Mouse (Mus musculus) gastrocnemius, postnatal 25 days (tissue): Measurements from ENCODE around the gene Eef1a2. TPM values are rescaled to one million over a fixed set of nuclear protein-coding genes. Genes with fewer than 3 reads are reported as not detected.

ENCODE experiments used
- DNase-seq: peaks from one replicate; pipeline ENCODE4 v3.0.0; 2022
- total RNA-seq, 2 experiments: library from RNA; stranded (reverse); gene quantifications; 1 replicate in 1 of 2; 2 replicates in 1 of 2; pipeline ENCODE4 v1.2.3; 2021

Eef1a2 gene
- total RNA-seq, 2 experiments from 2014 or later: 1,917 to 2,157 TPM

DNA sequence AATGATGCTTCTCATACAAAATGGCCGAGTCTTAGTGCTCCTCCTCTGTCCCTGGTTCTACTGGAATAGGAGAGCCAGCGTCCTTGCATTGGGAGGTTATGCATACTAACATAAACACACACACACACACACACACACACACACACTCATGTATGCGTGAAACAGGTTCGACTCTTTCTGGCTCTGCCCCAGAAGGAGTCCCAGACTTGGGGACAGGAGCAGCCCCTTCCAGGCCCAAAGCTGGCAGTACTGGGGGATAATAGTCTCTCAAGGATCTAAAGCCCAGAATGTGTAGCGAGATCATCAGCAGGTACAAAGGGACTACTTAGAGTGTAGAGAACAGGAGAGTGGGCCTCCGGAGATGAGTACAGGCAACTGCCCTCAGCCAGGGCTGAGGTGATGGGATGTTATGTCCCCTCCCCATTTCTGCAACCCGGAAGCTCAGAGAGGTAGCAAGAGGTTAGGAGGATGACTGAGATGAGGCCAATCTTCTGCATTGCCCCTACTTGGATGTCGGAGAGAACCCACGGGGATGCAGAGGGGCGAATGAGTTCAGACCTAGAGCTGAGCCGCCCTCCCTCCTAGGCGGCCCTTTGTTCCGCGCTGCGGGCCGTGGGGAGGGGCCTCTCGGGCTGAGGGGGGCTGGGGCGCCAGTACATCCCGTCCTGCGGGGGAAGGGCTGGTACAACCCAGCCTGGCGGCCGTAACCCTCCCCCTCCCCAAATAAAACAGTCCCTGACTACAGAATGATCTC is 22.8 kb downstream of the Eef1a2 start:
- no peak for DNase-seq

DNA sequence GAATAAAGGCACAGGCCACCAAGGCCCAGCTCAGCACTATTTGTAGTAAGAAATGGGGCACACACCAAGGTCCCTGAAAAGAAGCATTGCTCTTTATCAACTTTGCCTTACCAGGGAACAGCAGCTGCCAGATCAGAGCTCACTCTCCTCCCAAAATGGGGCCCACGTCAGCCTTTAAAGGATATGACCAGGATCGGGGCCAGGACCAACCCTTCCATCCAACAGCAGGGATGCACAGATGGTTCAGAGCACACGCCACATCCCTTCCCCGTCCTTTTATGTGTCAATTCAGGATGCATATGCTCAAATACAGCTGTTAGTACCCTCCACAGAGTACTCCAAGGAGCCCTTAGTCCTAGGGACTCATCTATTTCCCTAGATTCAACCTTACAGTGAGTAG is 26.6 kb downstream of the Eef1a2 start:
- no peak for DNase-seq

DNA sequence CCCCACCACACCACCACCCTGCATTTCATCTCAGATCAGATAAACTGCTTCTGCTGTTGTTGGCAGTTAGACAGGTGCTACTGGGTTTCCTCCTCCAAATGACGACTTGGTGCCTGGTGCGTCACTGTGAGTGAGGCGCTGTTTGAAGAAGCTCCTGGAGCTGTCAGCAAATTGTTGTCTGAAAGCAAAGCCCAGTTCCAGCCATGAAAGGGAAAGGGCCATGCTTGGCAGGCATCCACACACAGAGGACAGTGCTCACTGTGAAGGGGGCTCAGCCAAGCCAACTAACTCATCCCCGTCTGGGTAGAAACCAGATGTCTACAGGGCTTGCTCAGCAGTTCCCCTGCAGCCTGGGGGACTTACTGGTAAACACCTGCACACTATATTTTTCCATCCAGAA is 27.9 kb downstream of the Eef1a2 start:
- DNase-seq: no peak

DNA sequence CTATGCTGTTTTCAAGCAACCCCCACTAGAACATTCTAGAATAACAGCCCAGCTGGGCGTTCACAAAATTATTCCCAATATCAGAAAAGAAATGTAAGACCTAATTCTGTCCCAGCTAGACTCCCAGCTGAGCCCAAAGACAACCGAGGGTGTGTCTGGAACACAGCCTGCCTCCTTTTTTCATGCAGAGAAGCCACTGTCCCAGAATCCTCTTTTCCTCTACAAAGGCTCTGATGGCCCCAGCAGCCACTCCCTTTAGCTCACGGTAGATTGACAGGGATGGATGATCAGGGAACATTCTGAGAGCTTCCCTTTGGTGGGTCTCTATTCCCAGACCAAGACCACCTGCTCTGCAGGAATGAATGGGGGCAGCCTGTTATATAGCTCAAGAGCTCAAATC is 29.0 kb downstream of the Eef1a2 start:
- no peak for DNase-seq

DNA sequence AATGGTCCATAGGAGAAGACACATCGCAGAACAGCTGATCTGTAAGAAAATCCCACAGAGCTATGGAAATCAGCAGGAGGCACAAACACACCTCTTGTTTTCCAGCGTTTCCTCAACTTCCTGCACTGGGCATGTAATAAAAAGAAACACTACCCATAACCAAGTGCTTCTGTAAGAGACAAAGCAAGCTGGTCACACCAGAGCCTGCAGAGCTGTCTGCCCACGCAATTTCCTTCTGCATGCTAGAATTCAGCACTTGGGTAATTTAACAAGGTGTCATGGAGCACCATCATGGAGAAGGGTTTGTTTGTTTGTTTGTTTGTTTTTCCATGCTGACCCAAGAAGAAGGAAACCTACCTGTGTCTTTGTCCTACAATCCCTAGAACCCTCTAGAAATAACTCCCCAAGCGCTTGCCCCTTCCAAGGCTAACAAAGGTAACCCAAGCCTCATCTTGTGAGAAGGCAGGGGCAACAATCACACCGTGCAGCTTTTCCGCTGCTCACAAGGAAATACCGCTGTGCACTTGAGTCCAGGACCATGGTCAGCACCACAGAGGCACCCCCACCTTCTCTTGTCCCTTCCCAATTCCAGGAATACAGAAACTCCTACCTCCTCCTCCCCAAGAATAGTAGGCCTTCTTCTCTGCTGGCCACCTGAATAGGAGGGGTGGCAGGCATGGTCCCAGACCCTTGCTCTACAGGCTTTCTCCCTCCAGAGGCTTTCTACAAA is 30.9 kb downstream of the Eef1a2 start:
- DNase-seq: no peak

DNA sequence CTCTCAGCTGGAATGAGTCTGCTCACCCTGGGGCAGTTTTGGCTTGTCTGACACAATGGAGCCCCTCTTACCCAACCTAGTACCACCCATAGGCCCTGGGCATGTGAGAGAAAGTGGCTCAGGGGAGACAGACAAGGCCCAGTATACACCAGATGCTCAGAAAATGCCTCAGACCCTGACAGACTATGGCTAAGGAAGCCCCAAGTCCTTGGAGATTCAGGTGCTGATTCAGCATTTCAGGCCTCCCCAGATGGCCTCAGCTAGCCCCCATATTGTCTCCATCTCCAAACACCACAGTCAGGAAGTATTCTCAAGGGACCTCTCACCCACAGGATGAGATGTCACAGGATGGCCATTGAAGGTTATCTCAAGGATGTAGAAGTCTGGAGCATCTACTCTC is 34.2 kb downstream of the Eef1a2 start:
- DNase-seq: no peak

DNA sequence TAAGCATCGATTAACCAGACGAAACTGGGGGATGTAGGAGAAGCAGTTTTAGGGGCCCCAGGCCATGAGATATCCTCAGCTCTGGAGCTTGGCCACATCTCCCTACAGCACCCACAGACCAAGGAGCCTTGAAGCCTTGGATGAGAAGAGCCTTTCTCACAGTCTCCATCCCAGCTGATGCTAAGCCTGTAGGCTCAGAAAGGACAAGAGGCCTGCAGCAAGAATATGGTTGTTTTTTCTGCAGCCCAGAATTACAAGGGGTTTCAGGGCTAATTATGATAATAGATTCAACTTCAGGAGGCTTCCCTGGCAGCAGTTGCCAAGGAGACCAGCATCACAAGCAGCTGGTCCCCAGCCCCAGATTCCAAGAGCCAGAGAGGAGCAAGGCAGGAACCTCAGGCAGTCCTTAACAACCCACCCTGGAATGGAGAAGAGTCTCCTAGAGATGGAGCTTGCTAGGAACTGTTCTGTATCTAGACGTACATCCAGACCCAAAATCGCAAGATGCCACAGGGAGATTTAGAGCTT is 35.8 kb downstream of the Eef1a2 start:
- DNase-seq: no peak

DNA sequence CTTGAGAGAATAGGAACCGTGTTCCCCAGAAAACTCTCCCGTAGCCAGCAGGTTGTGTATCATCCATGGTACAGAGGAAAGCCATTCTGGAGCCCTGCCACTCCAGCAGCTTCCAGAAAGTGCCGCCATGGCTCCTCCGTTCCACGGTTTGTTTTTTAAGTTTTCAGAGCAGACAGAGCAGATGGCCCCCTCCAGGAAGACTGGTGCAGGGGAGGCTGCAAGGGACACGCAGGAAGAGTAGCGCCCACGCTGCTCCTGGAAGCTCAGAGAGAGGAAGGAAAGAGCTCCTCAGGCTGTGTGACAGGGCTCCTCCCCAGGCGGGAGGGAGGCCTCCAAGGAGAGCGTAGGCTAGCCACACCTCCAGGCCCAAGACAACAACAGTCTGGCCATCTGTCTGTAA is 36.9 kb downstream of the Eef1a2 start:
- no peak for DNase-seq

DNA sequence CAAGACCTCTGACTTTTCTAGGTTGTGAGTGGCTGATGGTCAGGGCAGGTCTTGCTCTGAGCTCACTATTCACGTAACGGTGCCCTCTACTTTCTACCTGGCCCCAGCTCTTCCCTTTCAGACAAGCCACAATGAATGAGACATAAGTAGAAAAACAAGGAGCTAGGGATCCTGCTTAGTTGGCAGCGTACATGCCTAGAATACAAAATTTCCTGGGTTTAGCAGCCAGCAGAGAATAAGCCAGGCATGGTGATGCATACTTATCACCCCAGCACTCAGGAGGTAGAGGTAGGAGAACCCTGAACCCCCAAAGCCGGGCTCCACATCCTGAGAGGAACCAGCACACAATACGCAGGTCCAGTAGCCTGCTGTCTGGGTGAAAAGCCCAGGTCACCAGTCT is 40.4 kb downstream of the Eef1a2 start:
- DNase-seq: no peak

DNA sequence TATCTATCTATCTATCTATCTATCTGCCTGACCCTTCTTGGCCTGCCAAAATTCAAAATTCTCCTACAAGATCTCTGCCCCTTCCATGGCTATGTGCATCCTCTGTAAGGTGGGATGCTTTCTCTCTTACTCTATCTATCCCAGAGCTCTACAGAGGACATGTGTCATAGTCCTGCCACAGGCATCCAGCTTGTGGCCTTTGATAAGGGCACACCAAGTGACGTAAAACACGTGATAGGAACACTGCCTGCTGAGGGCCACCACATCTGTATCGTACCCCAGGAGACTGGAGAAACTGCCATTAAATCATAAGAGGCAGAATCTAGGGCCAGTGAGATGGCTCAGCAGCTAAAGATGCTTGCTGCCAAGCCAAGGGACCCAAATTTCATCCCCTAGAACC is 41.4 kb downstream of the Eef1a2 start:
- DNase-seq: no peak

DNA sequence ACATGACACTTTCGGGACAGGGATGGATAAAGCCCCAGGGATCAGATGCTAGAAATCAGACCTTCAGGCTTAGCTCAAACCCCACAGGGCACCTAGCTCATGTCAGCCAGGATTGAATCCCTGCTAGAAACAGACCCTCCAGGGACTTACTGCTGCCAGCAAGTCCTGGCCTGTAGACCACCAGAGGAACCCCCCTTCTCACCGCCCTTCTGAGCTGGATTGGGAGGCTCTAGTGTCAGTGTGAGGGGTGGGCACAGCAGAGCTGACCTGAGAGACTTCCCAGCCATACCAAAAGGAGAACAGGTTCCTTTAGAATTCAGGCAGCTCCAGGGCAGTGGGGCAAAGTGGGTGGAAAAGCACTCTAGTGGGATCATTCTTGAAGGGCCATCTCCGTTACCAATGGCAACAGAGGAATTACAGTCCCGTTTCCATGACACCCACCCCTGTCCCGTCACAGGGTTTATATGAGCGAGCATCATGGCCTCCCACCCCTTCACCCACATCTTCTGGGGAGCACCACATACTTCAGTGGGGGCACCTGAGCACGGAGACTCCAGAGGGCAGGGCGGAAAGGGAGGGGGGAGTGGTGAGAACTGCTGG is 43.0 kb downstream of the Eef1a2 start:
- DNase-seq: no peak

DNA sequence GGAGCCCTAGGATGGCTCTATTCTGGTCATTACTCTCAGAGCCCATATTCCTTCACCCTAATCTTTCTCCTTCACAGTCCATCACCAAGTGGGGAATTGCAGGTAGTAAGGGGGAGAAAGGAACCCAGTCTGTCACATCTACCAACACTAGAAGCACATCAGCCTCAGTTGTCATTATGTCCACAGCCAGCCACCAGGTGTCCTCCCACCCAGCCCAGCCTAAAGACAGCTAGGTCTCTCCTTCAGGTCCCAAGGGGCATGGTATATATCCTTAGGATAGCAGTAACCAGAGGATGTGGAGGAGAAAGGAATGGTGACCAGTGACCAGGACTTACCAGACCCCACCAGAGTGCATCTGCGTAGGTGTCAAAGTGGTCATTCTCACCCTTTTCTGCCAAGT is 45.1 kb downstream of the Eef1a2 start:
- DNase-seq: no peak

DNA sequence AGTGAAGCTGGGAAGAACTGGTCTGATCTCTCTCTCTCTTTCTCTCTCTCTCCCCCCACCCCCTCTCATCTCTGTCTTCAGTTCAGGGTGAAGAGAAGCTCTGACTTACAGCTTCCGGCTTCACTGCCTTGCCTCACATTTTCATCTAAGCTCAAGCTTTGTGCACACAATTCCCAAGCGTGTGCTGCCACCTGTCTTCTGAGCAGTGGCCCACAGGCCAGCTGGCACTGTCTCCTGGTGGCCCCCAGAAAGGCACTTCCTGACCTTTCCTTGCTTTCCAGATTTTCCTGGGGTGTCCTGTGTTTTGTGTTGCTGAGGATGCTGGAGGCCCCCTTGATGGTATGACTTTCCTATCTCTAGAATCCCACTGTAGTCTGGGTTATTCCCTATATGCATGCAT is 52.7 kb downstream of the Eef1a2 start:
- DNase-seq: no peak

DNA sequence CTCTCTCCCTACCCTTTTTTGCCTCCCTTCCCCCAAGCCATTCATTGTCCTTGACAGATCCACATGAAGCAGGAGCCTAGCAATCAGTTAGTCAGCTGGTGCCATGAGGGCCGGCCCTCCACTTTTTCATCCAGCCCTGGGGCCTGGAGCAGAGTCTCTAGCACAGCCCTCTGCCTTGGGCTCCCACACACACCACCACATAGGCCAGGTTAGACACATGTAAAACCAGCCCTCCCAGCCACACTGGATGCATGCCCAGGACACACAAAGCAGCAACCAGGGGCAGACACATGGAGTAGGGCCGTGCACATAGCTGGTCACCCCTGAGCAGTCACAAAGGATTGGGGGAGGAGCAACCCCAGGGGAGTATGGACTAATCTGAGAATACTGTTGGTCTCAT is 54.7 kb downstream of the Eef1a2 start:
- DNase-seq: no peak

DNA sequence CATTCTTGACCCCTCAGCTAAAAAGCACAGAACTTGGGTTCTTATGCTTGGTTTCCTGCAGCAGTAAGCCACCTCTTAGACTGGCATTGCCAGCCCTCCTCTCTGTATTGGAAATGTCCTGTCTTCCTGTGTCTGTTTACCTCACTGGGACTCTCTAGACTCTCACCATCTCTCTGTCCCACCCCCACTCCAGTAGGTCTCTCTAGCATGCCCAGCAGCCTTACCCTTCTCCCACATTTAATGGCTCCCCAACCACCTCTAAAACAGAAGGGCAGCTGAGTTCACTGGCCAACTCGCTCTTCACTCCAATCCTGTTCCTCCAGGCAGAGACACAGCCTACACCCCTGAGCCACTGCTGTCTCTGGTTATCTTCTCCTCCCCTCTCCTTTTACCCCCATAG is 55.2 kb downstream of the Eef1a2 start:
- DNase-seq: no peak

DNA sequence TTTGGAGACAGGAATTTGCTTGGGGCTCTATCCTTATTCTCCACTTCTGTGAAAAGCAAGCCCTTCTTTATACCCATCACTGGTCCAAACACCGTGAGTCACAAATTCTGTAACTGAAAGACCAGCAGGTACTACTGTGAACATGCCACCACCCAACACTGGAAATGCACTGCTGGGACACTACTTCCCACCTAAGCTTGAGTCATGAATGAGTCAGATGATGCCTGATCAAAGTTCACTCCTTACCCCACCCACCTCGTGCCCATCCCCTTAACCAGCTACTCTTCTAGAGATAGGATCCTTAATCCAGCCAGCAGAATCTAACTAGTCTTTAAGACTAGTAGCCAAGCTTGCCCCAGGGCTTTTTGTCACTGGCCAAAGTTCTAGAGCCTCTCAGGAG is 56.7 kb downstream of the Eef1a2 start:
- no peak for DNase-seq

Other genes starting within 250 kb of the Eef1a2 start
- gene Ythdf1, start 236.1 kb downstream of the Eef1a2 start, total RNA-seq: 10 to 100 TPM; 31.9 to 34.1 TPM
- not detected for gene Birc7, start 228.0 kb downstream of the Eef1a2 start, total RNA-seq
- gene Nkain4, start 202.3 kb downstream of the Eef1a2 start, total RNA-seq: under 1 TPM in 1 of 2 experiments, not detected in 1; 0.49 TPM
- 10 to 100 TPM; 26.6 to 33.7 TPM for gene Arfgap1, start 189.8 kb downstream of the Eef1a2 start, total RNA-seq
- 1 to 10 TPM; 2.3 to 2.9 TPM for gene Col20a1, start 170.5 kb downstream of the Eef1a2 start, total RNA-seq
- under 1 TPM in 1 of 2 experiments, not detected in 1; 0.54 TPM for gene Chrna4, start 113.5 kb downstream of the Eef1a2 start, total RNA-seq
- not detected for gene Kcnq2, start 21.7 kb downstream of the Eef1a2 start, total RNA-seq
- gene Ppdpf, start 30.2 kb upstream of the Eef1a2 start, total RNA-seq: 10 to 100 TPM; 44.4 to 49.5 TPM
- not detected for gene Ptk6, start 45.8 kb upstream of the Eef1a2 start, total RNA-seq
- gene Srms, start 56.2 kb upstream of the Eef1a2 start, total RNA-seq: under 1 TPM; 0.20 to 0.24 TPM
- gene Fndc11, start 63.0 kb upstream of the Eef1a2 start, total RNA-seq: not detected
- 1 to 10 TPM; 2.5 to 3.4 TPM for gene Helz2, start 85.0 kb upstream of the Eef1a2 start, total RNA-seq
- gene Gmeb2, start 131.0 kb upstream of the Eef1a2 start, total RNA-seq: 1 to 10 TPM; 6.1 to 6.3 TPM
- under 1 TPM in 1 of 2 experiments, not detected in 1; 0.32 TPM for gene Stmn3, start 157.5 kb upstream of the Eef1a2 start, total RNA-seq
- 10 to 100 TPM in 1 of 2 experiments, 1 to 10 TPM in 1; 9.9 to 14.9 TPM for gene Rtel1, start 162.7 kb upstream of the Eef1a2 start, total RNA-seq
- gene Zgpat, start 207.9 kb upstream of the Eef1a2 start, total RNA-seq: 10 to 100 TPM; 12.8 to 13.1 TPM
- 10 to 100 TPM; 25.0 to 29.3 TPM for gene Arfrp1, start 208.4 kb upstream of the Eef1a2 start, total RNA-seq
- 1 to 10 TPM; 4.2 to 5.5 TPM for gene Lime1, start 223.1 kb upstream of the Eef1a2 start, total RNA-seq